Comparison of ENCODE assay signal across 34 mouse cellular contexts in genomic region chr10:39108837-39109488, GRCm38 (mm10). TPM values are rescaled to one million over a fixed set of nuclear protein-coding genes. Genes with fewer than 3 reads are reported as not detected.
DNase-seq lines count a peak whose midpoint lies in the region; ATAC-seq and TF ChIP-seq lines count a peak whose summit lies in the region.
"Had no signal": no experiment of that assay in that cellular context is flagged by ENCODE, and none has a peak within 500 bp of the region (broad histone marks: within the 10 kb centered on the region; RNA-seq: fewer than 3 reads in every experiment).

No protein-coding gene starts in this region.

- no peak for DNase-seq in hindbrain, embryonic 11.5 days (ENCODE audit: low spot score)
- DNase-seq in 416B (ENCODE audit: low read depth), result peak; percentile 12
- DNase-seq in brain, embryonic 14.5 days (ENCODE audit: low read depth), result peak; percentile 14
- DNase-seq in spleen, adult 12 weeks (ENCODE audit: low spot score), result no peak
- DNase-seq in urinary bladder, adult 2 months (ENCODE audit: low spot score), result no peak
- DNase-seq: adrenal gland, adult 2 months; adrenal gland, postnatal 36 days; cerebellum, adult 2 months; cerebellum, postnatal 25 days; gastrocnemius, adult 2 months; gastrocnemius, postnatal 36 days; heart, adult 2 months; heart, postnatal 10 days; kidney, adult 8-10 months; kidney, postnatal 4 days; left cerebral cortex, postnatal 4 days; liver, postnatal 0 days; lung, postnatal 36 days; right cerebral cortex, adult 18-20 months; thymus, adult 18-20 months; thymus, postnatal 25 days had no signal

- no peak for TF ChIP-seq CTCF in brain, embryonic 14.5 days (IDR thresholded peaks at IDR 0.05; ENCODE audit: borderline replicate concordance, extremely low read depth, insufficient read depth, insufficient read length)

- H3K4me3 ChIP-seq in hindbrain, embryonic 15.5 days, result no peak overlapping the region
- no peak overlapping the region for H3K4me3 ChIP-seq in hindbrain, embryonic 11.5 days (ENCODE audit: low read depth, low read length)
- H3K4me3 ChIP-seq in neural tube, embryonic 14.5 days (ENCODE audit: low read depth, low read length), result no peak overlapping the region
- H3K4me3 ChIP-seq: embryonic facial prominence, embryonic 12.5 days; forebrain, embryonic 15.5 days; gastrocnemius, adult 2 months; heart, adult 2 months; heart, embryonic 13.5 days; liver, embryonic 12.5 days; neural tube, embryonic 12.5 days had no signal

- H3K27ac ChIP-seq in hindbrain, embryonic 15.5 days (replicated peaks), result peak overlapping the region; percentile 66; the same call in 1 of the 2 replicates
- H3K27ac ChIP-seq in hindbrain, embryonic 11.5 days (ENCODE audit: low read depth, low read length), result no peak overlapping the region
- H3K27ac ChIP-seq in neural tube, embryonic 14.5 days (ENCODE audit: low read depth, low read length), result peak overlapping the region; percentile 22; the same call in 1 of the 2 replicates
- H3K27ac ChIP-seq: embryonic facial prominence, embryonic 12.5 days; forebrain, embryonic 15.5 days; gastrocnemius, adult 2 months; heart, adult 2 months; heart, embryonic 13.5 days; kidney, postnatal 0 days; liver, embryonic 12.5 days; neural tube, embryonic 12.5 days; stomach, postnatal 0 days had no signal

- H3K9ac ChIP-seq in hindbrain, embryonic 15.5 days, result no peak overlapping the region
- H3K9ac ChIP-seq in hindbrain, embryonic 11.5 days (ENCODE audit: low read depth, low read length), result no peak overlapping the region
- H3K9ac ChIP-seq in neural tube, embryonic 14.5 days (replicated peaks; ENCODE audit: low read depth, low read length), result no peak overlapping the region
- H3K9ac ChIP-seq: embryonic facial prominence, embryonic 12.5 days; forebrain, embryonic 15.5 days; heart, embryonic 13.5 days; liver, embryonic 12.5 days; liver, postnatal 0 days; neural tube, embryonic 12.5 days had no signal

- H3K4me1 ChIP-seq in hindbrain, embryonic 15.5 days (replicated peaks), result peaks cover 8% of the 10 kb centered on the region
- no peaks in the 10 kb centered on the region for H3K4me1 ChIP-seq in hindbrain, embryonic 11.5 days (replicated peaks; ENCODE audit: control insufficient read depth, insufficient read depth, low read length)
- H3K4me1 ChIP-seq in neural tube, embryonic 14.5 days (ENCODE audit: control insufficient read depth, insufficient read depth, low read length), result 0 out of 2 replicates have a peak, but pooled peaks cover 2% of the 10 kb centered on the region
- H3K4me1 ChIP-seq: embryonic facial prominence, embryonic 12.5 days; forebrain, embryonic 15.5 days; heart, embryonic 13.5 days; liver, embryonic 12.5 days; neural tube, embryonic 12.5 days had no signal

- WGBS in hindbrain, embryonic 15.5 days, result 62% methylated on average over 10 of the region's 10 CpGs
- WGBS in hindbrain, embryonic 11.5 days, result 82% methylated on average over 10 of the region's 10 CpGs
- 67% methylated on average over 10 of the region's 10 CpGs for WGBS in neural tube, embryonic 14.5 days

- no peak overlapping the region for H3K4me2 ChIP-seq in hindbrain, embryonic 15.5 days
- H3K4me2 ChIP-seq in hindbrain, embryonic 11.5 days (replicated peaks; ENCODE audit: low read depth, low read length), result no peak overlapping the region
- H3K4me2 ChIP-seq in neural tube, embryonic 14.5 days (ENCODE audit: low read depth, low read length), result no peak overlapping the region
- H3K4me2 ChIP-seq: embryonic facial prominence, embryonic 12.5 days; forebrain, embryonic 15.5 days; heart, embryonic 13.5 days; liver, embryonic 12.5 days; neural tube, embryonic 12.5 days had no signal

- TF ChIP-seq POLR2A in brain, embryonic 14.5 days (IDR thresholded peaks at IDR 0.05; ENCODE audit: borderline replicate concordance, extremely low read depth, insufficient read depth, insufficient read length, poor library complexity, severe bottlenecking), result no peak

- H3K9me3 ChIP-seq in hindbrain, embryonic 15.5 days, result no peaks in the 10 kb centered on the region
- H3K9me3 ChIP-seq in hindbrain, embryonic 11.5 days (ENCODE audit: control insufficient read depth, low read length), result no peaks in the 10 kb centered on the region
- H3K9me3 ChIP-seq in neural tube, embryonic 14.5 days (ENCODE audit: control insufficient read depth, low read length), result no peaks in the 10 kb centered on the region
- H3K9me3 ChIP-seq: embryonic facial prominence, embryonic 12.5 days; forebrain, embryonic 15.5 days; heart, embryonic 13.5 days; liver, embryonic 12.5 days; neural tube, embryonic 12.5 days had no signal

- ATAC-seq in hindbrain, embryonic 15.5 days (ENCODE audit: low FRiP score, low read depth), result peak; percentile 42; the same call in 1 of the 2 replicates
- no peak for ATAC-seq in hindbrain, embryonic 11.5 days (ENCODE audit: low FRiP score)
- peak; percentile 54 for ATAC-seq in neural tube, embryonic 14.5 days (ENCODE audit: low read depth)
- ATAC-seq: activated CD4-positive, CD25-positive, alpha-beta regulatory T cell, adult 4 months; forebrain, embryonic 15.5 days; intestine, embryonic 16.5 days; liver, embryonic 12.5 days; liver, postnatal 0 days had no signal

- H3K27me3 ChIP-seq in hindbrain, embryonic 15.5 days, result no peaks in the 10 kb centered on the region
- no peaks in the 10 kb centered on the region for H3K27me3 ChIP-seq in hindbrain, embryonic 11.5 days (ENCODE audit: control insufficient read depth, insufficient read depth, low read length)
- no peaks in the 10 kb centered on the region for H3K27me3 ChIP-seq in neural tube, embryonic 14.5 days (ENCODE audit: control insufficient read depth, insufficient read depth, low read length)
- H3K27me3 ChIP-seq: CH12.LX; embryonic facial prominence, embryonic 12.5 days; forebrain, embryonic 15.5 days; heart, embryonic 13.5 days; liver, embryonic 12.5 days; neural tube, embryonic 12.5 days had no signal

- H3K36me3 ChIP-seq in hindbrain, embryonic 15.5 days, result no peaks in the 10 kb centered on the region
- H3K36me3 ChIP-seq in hindbrain, embryonic 11.5 days (ENCODE audit: control insufficient read depth, insufficient read depth, low read length), result no peaks in the 10 kb centered on the region
- no peaks in the 10 kb centered on the region for H3K36me3 ChIP-seq in neural tube, embryonic 14.5 days (ENCODE audit: control insufficient read depth, insufficient read depth, low read length)
- H3K36me3 ChIP-seq: forebrain, embryonic 15.5 days; liver, embryonic 12.5 days; neural tube, embryonic 12.5 days had no signal

RNA-seq across cellular contexts. Expression of gene Fam229b, which starts 24.8 kb away (rescaled TPM):
- 28.0 and 33.6 TPM in 2 replicates for polyA plus RNA-seq in hindbrain, embryonic 15.5 days (2015; fragmentation: Nextera tagmentation; extraction: Ambion mirVana)
- 14.4 and 20.2 TPM in 2 replicates for polyA plus RNA-seq in hindbrain, embryonic 11.5 days (2014; fragmentation: Nextera tagmentation; extraction: Ambion mirVana)
- 17.0 and 17.6 TPM in 2 replicates for polyA plus RNA-seq in brain, embryonic 14.5 days (2012; rRNA removed)
- 35.2 and 40.0 TPM in 2 replicates for polyA plus RNA-seq in neural tube, embryonic 14.5 days (2014; fragmentation: Nextera tagmentation; extraction: Ambion mirVana)
- polyA plus RNA-seq in urinary bladder, adult 2 months (2012; rRNA removed), result 5.9 and 7.3 TPM in 2 replicates

RNA-seq across cellular contexts. Expression of gene Tube1, which starts 24.8 kb away (rescaled TPM):
- 6.6 and 8.6 TPM in 2 replicates for polyA plus RNA-seq in hindbrain, embryonic 15.5 days (2015; fragmentation: Nextera tagmentation; extraction: Ambion mirVana)
- 22.7 and 23.4 TPM in 2 replicates for polyA plus RNA-seq in hindbrain, embryonic 11.5 days (2014; fragmentation: Nextera tagmentation; extraction: Ambion mirVana)
- polyA plus RNA-seq in brain, embryonic 14.5 days (2012; rRNA removed), result 12.1 and 17.7 TPM in 2 replicates
- polyA plus RNA-seq in neural tube, embryonic 14.5 days (2014; fragmentation: Nextera tagmentation; extraction: Ambion mirVana), result 7.7 and 8.5 TPM in 2 replicates
- 2.2 and 2.8 TPM in 2 replicates for polyA plus RNA-seq in urinary bladder, adult 2 months (2012; rRNA removed)

RNA-seq across cellular contexts. Expression of gene Ccn6, which starts 54.6 kb away (rescaled TPM):
- 0.36 and 0.43 TPM in 2 replicates for polyA plus RNA-seq in hindbrain, embryonic 15.5 days (2015; fragmentation: Nextera tagmentation; extraction: Ambion mirVana)
- 0.15 and 0.31 TPM in 2 replicates for polyA plus RNA-seq in hindbrain, embryonic 11.5 days (2014; fragmentation: Nextera tagmentation; extraction: Ambion mirVana)
- polyA plus RNA-seq in brain, embryonic 14.5 days (2012; rRNA removed), result 0.25 and 0.36 TPM in 2 replicates
- 0.37 and 0.43 TPM in 2 replicates for polyA plus RNA-seq in neural tube, embryonic 14.5 days (2014; fragmentation: Nextera tagmentation; extraction: Ambion mirVana)
- 0.25 and 0.26 TPM in 2 replicates for polyA plus RNA-seq in urinary bladder, adult 2 months (2012; rRNA removed)
- polyA plus RNA-seq: activated CD4-positive, CD25-positive, alpha-beta regulatory T cell, adult 4 months; C2C12; heart, adult 2 months; heart, embryonic 13.5 days; liver, embryonic 12.5 days; liver, postnatal 0 days had no signal

Comparison
In these comparisons a context has a peak if more than half of its experiments do, and no peak if none do; other contexts are left out.
1. DNase-seq: peak in 416B (single experiment) and brain, embryonic 14.5 days (single experiment); none in hindbrain, embryonic 11.5 days (single experiment), spleen, adult 12 weeks (single experiment) and urinary bladder, adult 2 months (single experiment).